Mouse (Mus musculus) layer of hippocampus, postnatal 36 days (tissue): ENCODE data around the gene Kcnmb4. TPM values are rescaled to one million over a fixed set of nuclear protein-coding genes. Genes with fewer than 3 reads are reported as not detected.

Experiments used
- DNase-seq, 2 experiments: peaks; one replicate each; pipeline ENCODE4 v3.0.0; 2022
- total RNA-seq, 2 experiments: library from RNA; stranded (reverse); gene quantifications; 2 replicates each; pipeline ENCODE4 v1.2.3; 2021

Kcnmb4 gene
- total RNA-seq, 2 experiments from 2014 or later = 71.8 to 74.6 TPM

DNA sequence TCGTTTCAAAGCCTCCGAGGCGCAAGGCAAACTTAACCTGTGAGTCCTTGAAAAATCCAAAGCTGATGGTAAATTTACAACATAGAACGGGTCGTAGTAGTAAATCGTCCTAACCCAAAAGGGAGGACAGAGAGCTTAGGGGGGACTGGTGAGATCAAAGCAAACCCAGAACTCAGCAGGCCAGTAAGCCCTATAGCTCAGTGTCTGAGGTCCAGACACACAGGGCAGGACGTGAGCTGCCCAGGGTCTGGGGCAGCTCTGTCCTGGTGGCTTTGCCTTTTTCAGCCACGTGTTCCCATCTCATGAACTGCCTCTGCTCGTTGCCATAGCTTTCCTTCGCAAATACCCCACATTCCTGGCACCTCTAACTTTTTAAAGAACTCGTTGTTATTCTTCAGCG, 75.7 kb downstream of the Kcnmb4 start:
- DNase-seq = no peak

DNA sequence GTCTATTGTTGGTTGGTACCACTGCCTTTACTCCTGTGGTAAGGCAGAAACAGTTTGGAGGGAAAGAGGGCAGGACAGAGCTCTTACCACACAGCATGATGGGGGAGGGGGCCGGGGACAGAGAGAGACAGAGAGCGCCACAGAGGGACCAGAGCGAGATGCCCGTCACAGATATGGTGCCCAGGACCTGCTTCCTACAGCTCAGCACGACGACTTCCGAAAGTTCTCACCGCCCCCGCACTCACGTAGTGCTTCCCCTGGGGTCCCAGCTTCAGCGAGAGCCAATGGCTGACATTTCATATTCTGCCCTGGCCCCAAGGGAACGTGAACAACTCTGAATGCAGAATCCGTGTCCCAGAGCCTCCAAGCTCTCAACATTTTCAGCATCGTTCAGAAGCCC, 76.1 kb downstream of the Kcnmb4 start:
- no peak for DNase-seq

DNA sequence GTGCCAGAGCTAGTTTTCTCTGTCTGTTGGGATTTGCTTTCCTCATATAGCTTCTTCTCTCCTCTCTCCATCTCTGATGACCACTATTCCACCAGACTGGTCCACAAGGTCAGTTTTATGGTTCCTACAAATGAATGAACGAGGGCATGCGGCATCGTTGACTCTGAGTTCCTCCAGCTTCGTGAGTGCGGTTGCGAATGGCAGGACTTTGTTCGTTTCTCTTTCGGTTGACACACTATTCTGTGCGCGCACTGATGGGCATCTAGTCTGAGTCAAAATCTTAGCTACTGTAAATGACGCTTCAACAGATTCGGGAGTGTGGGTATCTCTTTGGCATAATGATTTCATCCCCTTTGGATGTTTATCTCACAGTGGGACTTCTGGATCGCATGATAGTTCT, 76.7 kb downstream of the Kcnmb4 start:
- no peak for DNase-seq

DNA sequence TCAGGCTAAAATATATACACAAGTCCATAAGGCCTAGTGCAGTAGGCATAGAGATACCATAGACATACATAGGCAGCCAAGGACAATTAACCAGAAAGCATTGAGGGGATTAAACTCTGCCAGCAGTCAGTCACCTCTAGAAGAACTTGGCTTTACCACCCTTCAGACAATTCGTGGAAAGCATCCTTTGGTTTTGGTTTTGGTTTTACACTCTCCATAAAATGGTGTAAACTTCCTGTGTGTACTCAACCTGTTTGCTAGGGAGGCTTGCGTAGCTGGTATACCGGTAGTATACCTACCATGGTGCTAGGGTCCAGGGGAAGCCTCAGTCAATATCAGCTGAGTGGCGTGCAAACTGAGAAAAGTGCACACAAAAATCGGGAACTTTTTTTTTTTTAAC, 77.4 kb downstream of the Kcnmb4 start:
- no peak for DNase-seq

DNA sequence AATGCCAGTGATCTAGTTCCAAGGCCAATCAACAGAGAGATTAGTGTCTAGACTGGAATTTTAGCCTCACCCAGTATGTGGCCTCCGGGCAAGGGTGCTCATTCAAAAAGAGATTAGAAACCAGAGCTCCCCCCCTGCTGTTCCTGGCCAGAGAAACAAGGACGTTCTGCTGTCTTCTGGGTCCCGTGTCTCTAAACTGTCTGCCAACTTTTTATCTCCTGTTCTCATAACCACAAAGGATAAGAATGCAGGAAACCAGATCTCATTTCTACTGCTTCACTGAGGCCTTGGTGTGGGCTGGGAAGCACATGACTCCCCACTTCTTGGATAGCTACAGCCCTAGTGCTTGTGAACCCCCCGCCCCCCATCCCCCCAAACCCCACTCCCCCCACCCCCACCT, 79.1 kb downstream of the Kcnmb4 start:
- DNase-seq = no peak

DNA sequence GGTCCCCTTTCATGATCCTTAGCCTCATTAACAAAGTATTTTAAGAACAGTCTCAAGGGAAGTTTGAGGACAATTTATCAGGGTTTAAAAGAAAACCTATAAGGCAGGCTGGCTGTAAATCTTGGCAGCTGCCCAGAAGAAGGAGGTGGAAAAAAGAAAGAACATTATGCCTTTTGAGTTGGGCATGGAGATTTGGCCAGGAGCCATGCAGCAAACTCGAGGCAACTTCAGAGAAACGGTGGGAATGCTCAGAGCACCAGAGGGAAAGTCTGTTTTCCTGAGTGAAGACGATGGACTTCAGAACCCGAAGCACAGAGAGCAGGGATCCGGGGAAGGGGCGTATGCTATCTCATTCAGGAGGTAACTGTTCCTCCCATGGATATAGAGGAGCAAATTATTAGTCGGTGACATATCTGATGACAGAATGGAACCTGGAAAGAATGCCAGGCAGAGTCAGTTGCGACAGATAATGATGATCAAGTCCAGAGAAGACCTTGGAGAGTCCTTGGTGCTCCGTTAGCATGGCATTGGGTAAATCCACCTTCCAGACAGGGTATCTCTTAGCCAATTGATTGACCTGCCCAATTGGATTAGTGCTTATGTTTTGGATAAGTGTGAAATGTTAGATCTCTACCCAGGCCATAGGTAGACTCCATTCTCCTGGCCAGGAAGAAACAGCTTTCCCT, 79.7 kb downstream of the Kcnmb4 start:
- no peak for DNase-seq

DNA sequence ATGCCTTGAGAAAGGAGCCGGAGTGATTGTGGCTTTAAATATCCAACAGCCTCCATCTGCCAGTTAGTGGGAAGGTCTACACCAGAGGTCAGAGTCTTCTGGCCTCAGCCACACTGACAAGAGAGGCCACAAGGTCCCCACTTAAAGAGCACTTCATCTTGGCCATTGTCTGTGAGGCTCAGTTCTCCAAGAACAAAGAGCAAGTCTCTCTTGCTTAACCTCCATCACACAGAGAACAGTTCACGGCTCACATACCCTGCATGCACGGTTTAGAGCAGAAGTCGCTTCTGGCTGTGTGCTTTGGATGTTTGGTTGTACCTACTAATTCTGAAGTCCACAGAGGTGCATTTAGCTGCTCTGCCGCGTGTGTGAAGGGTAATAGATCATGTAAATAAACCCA, 84.8 kb downstream of the Kcnmb4 start:
- DNase-seq = no peak

DNA sequence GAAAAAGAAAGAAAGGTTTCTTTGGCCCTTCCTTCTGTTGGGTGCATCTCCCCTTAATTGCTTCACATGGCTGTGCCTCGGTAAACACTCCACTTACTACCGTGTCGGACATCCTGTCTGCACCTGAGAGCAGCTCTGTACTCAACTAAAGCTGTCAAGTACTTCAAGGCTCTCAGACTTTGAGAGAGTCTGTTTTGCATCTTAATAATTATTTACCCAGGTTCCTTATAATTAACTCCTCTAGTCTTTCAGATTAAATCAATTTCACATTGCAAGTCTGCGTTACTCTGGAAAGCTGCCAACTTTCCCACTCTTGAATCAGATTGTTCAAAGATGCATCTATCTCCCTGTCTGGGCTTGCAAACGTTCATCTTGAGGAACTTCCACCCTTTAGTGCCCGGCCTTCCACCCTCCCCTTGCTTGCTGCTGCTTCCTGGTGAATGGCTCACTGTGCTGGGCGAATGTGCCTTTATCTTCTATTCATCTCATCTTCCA, 87.2 kb downstream of the Kcnmb4 start:
- DNase-seq = no peak

DNA sequence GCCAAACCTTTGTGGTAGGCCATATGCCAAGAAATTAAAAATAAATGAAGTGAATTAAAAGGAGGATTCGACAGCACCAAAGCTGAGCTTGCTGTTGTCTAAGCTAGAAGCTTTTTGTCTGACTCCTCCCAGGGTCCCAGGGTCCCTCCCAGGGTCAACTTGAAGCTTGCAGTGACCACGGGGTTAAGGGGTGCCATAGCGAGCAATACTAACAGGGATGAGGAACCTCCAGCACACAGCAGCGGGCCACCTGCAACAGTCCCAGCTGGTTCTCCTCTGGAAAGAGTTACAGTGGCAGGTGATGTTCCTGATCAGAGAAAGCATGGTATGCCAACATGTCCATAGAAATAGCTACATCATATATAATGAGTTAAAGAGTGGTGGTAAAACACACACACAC, 89.3 kb downstream of the Kcnmb4 start:
- no peak for DNase-seq

DNA sequence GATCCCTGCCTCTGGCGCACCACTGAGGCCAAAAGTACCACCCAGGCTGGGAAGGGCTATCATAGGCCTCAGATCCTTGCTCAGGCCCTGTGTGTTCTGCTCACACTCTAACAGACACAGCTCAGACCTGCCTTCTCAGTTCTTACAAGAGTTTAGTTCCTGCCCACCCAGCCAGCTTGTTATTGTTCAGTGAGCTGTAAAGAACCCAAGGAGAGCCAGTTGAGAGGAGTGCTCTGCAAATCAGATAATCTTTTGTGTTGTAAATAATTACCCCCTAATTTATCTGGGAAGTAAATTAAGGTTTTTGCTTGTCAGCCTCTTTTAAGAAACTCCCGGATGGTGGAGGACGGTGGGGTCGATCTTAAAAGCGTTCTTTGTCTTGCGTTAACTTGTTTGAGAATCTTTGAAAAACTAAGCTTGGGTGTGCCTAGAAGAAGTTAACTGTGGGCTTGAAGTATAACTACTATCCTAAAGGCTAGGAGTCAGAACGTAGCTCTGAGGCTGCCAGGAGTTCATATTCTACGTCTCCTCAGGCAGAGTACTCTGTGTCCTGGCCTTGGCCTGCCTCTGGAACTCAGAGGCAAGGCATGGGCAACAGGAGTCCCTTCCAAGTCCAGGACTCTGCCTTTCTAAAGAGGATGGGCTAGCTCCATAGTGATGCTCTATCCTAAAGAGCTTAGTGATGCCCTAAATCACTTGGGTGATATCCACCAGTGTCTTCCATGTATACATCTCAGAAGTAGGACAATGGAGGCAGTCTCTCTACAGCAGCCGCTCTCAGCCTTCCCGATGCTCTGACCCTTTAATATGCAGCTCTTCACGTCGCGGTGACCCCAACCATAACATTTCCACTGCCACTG, 90.6 kb downstream of the Kcnmb4 start:
- DNase-seq = no peak

DNA sequence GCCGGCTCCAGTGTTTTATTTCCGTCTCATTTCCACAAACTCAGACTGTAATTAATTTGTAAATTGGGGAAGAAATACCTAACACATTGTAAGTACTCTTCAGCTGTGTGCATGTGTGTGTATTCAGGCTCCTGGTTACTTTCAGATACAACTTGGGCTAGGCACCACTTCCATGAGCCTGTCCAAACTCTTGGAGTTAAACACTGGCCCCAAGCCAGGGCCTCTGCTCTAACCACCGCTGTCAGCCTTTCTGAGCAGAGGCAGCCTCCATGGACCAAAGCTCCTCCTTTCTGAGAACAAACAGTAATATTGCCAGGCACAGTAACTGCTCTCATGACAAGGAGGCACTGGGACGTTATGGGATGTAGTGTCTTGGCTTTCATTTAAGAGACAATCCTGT, 96.8 kb downstream of the Kcnmb4 start:
- no peak for DNase-seq

DNA sequence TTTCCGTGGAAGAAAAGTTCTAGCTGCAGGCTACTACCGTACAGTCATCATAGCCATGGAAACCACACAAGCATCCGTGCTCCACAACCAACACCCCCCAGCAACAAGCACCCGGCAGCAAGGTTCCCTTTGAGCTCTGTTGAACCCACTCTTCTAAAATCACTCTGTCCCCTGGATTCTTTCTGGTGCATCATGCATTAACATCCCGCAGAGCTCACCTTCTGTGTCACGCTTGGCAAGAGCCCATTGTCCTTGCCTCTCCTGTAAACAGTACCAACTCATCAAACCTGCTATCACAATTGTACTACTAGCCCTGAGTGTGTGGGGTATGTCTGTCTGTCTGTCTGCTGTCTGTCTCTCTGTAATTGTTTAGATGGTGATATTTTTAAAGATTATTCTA, 99.6 kb downstream of the Kcnmb4 start:
- DNase-seq = no peak

DNA sequence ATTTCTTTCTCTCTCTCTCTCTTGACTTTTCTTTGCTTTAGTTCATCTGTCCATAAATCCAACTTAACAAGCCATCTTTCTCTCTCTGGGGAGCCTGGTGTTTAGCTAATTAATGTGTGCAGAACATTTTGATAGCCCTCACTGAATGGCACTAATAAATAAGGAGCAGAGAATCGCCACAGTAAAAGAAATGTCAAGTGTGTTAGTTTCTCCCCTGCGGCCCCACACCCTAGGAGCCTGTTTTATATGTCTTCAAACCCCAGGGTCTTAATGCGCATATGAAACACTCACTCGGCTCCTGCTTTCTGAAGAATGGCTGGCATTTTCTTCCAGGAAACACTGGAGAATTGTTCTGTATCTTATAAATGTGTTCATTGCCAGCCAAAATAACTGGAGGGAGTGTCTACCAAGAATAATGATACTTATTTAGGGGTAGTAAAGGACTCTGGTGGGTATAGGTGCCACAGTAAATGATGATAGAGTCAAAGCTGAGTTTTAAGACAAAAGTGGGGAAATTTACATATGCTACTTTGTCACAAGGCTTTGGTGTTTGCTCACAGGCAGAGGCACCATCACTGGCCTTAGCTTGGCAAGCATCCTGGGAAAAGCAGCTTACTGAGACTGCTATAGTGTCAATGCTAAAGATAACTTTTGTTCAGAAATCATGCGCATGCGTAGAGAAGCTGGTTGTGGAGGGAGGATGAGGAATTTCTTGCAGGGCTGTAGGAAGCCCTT, 102.5 kb downstream of the Kcnmb4 start:
- DNase-seq = no peak

Other genes with a start within 250 kb of the Kcnmb4 start
- 10 to 100 TPM; 15.0 to 15.2 TPM for gene Ptprb, start 198.4 kb downstream of the Kcnmb4 start, total RNA-seq
- gene Cnot2, start 107.6 kb upstream of the Kcnmb4 start, total RNA-seq = 10 to 100 TPM; 87.0 to 90.6 TPM